Mouse (Mus musculus): ENCODE measurements at regions not wholly inside any gene's neighbourhood (a gene's known extent, or its start where the extent isn't known, plus 50 kb on each side); places are given as distances from the start of the nearest gene placed in this dataset.
"Not testable (repeated sequence)": the region's sequence is repeated elsewhere in the genome, so short reads cannot be mapped to it uniquely, and the experiment has no call there.

DNA sequence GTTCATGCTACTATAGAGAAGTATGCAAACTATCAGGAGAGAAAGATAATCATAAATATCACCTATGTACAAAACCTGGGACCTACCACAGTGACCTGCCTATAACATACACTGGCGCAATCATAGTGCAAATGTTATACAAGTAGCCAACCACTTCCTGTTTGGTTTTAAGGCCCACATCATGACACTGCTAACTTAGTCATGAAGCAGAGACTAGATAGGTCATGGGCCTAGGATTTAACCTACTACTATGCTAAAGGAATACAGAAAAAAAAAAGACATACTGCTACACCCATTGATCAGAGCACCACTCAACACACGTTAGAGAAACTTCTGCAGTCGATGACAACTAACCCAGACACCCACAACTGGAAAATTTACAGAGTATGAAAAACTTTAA lies 498.6 kb upstream of the Acvr2a start:
- no peak for DNase-seq (ENCODE audit: low spot score)

DNA sequence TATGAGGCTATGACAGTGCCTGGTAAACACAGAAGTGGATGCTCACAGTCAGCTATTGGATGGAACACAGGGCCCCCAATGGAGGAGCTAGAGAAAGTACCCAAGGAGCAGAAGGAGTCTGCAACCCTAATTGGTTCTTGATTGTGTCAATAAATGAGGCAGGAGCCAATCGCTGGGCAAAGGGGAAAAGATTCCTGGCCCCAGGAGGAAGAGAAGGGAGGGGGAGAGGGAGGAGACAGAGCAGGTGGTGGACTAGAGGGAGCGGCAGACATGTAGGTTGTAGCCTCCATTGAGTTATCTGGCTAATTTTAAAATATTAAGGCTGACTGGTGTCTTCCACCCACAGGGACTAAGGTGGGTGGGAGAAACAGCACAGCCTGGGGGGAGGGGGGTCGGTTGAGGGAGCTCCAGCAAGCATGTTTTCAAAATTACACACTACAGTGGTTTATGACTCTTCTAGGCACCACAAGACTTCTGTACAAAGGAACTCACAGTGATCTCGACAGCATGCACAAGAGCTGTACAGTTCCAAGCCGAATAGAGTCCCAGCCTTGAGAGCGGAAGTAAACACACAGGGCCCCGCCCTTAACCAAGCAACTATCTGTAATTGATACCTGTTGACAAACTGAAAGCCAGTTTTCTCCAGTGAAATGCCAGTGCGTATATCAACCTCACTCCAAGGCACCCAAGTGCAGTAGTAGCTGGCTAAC lies 497.6 kb upstream of the Acvr2a start:
- DNase-seq (ENCODE audit: low spot score), result no peak

DNA sequence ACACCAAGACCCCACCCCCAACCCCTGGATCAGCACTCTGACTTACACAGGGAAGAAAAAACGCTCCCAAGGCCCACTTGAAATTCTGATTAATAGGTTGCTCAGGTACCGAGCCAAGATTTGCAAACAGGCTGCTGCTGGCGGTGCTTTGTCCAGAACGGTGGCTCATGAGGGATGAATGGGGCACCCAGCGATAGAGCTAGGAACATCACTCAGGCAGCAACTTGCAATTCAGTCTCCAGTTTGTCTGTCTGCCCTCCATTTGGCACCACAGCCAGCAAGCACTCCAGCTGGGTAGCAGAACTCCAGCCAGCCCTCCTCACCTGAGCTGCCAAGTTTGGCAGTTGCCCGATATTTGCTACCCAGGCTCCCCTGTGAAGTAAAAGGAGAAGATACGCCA lies 496.1 kb upstream of the Acvr2a start:
- DNase-seq (ENCODE audit: low spot score), result no peak

DNA sequence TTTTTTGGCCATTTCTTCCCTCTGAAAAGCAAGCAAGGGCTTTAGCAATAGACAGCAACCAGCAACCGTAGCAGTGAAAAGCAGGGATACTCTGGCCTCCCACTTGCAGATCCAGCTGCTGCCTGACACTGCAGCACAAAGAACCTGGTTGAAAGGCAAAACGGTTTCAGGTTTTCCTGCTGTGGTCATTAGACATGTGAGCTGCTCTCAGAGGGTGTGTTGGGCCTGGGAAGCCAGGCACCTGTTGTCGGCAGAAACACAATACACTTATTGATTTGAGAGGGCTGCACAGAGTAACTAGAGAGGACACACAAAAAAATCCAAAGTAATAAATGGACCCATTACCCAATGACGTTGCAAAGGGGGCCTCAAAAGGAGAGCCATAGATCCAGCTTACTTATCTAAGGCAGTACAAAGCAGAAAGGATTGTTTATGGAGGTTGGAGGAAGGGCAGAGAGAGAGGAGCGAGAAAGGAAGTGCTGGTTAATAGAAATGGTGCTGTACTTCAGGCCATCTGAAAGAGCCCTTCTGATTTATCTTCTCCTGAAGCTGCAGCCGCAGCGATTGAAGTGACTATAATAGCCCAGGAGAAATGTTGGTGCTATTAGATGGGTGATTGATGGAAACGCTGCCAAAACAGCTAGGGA lies 495.4 kb upstream of the Acvr2a start:
- no peak for DNase-seq (ENCODE audit: low spot score)

DNA sequence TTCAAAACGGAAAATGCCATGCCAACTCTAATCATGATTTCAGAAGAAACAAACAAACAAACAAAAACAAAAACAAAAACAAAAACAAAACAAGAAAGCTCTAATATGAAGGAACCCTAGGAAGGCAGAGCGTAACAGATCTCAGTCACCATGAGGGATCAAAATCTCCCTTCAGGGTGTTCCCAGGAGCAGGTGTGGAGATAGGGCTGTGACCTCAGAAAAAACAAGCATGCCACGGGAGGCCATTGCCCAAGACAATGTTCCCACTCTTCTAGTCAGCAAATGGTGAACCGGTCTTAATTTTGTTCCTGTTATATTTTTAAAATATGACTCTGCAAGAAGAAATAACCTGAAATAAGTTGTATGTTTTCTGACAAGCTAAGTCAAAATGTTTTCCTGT lies 492.4 kb upstream of the Acvr2a start:
- DNase-seq (ENCODE audit: low spot score), result no peak

DNA sequence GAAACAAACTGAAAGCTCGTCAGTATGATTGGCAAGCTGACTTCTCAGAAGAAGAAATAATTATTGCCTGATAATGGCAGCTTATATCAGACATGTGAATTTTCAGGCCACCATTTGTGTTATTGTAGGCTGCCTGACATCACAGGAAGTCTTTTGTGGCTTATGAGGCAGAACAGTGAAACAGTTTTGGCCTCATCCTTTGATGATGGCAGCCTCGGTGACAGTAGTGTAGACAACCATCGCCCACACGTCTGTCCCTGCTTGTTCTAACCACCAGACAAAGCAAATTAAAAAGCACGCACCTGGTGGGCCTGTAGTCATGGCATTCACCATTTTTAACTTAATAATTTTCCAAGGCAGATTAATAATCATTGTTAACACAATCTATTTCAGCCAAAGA lies 491.6 kb upstream of the Acvr2a start:
- no peak for DNase-seq (ENCODE audit: low spot score)

DNA sequence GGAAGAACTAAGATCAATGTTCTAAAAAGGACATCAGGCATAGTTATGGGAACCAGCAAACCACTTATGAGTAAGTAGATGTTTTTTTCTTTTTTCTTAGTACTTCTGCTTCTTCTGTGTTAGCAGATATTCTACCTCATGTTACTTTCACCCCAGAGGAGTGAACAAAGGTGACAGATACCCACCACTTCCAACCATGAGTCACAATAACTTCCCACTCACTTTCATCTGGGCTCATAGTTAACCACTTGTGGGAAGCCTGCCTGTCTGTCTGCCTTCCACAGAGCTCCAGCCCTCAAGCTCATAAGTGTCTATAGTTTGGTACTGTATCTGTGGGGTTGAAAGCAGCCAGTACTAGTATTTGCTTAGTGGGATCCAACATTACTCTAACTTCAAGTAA lies 485.7 kb upstream of the Acvr2a start:
- no peak for DNase-seq (ENCODE audit: low spot score)

DNA sequence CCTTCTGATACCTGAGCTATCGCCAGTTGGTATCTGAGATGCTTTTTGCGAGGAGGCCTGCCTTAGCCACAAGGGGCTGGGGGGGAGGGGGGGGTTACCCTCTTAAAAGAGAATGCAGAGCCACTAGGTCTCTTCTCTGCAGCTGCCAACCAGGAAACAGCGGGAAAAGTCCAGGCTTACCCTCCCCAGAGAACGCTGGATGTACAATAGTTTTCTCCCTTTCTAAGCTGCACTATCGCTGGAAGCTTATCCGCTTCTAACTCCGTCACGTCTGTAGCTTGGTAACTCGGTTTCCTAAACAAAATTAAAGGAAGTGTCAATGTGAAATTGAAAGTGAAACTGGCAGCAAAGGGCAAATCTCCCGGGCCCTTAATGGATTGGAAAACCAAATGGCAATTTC lies 481.1 kb upstream of the Acvr2a start:
- DNase-seq (ENCODE audit: low spot score), result peak; percentile 76

DNA sequence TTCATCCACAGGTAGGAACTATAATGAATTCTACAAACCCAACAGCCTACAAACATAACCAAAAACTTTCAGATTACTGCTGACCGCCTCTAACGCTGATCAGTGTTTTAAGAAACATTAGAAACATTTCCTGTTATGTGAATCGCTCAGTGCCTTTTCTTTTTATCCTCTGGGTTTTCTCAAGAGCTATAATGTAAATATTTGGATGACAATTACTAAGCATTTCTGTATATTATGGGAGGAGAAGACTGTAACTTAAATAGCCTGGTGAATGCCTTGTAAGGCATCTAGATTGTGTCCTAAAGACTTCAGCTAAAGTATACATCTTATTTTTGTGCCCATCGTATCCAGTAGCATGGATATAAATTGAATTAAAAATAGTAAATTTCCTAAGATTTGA lies 465.9 kb upstream of the Acvr2a start:
- DNase-seq (ENCODE audit: low spot score), result no peak

DNA sequence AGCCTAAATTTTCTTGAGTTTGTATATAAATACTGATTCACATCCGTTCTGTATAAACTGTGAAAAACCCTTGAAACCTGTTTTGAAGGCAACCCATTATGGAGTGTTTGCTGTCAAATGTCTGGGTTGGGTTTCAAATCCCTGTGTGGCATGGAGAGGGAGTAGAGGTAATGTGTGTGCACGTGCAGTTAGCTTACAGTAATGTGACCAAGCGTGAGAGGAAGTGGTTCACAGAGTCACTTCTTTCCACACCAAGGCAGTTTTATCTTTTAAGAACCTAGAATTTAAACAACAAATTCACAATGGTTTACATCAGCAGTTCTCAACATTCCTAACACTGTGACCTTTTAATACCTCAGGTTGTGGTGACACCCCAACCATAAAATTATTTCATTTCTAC lies 464.1 kb upstream of the Acvr2a start:
- DNase-seq (ENCODE audit: low spot score), result no peak

DNA sequence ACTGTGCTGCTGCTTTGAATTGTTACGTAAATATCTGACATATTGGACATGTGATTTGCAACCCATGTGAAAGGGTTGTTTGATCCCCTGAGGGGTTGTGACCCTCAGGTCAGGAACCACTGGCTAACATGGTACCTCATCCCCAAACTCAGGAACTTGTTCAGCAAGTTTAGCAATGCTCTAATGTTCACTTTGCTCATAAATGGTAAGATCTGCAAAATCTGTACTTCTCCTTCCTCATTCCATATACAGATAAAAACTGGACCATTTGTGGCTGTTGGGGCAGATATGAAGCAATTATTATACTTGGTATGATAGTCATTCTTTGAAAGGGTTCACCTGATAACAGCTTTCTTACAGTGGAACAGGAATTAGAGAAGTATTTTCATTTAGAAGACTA lies 463.7 kb upstream of the Acvr2a start:
- no peak for DNase-seq (ENCODE audit: low spot score)

DNA sequence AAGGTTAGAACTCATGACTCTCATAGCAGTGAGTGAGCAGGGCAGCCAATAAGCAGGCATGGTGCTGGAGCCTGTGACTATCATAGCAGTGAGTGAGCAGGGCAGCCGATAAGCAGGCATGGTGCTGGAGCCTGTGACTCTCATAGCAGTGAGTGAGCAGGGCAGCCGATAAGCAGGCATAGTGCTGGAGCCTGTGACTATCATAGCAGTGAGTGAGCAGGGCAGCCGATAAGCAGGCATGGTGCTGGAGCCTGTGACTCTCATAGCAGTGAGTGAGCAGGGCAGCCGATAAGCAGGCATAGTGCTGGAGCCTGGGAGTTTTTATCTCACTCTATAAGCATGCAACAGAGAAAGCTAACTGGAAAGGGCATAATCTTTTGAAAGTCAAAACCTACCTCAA lies 442.3 kb upstream of the Acvr2a start:
- not testable (repeated sequence) for DNase-seq (ENCODE audit: low spot score)

DNA sequence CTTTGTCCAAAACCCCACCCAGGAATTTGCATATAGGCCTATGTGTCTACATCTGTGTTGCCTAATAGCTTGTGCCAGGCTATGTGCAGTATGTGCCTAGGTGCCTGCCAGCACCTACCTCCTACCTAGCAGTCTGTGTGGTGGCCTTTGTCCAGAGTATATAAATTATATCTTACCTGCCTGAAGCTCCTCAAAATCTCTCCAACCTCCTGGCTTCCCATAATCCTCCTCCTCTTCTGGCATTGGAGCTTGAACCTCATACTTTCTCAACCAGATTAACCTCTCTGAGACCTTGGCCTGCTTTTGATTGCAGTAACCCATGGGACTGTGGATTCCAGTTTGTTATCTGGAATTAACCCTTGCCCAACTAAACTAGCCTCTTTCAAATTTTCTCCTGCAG lies 440.8 kb upstream of the Acvr2a start:
- DNase-seq (ENCODE audit: low spot score), result no peak

DNA sequence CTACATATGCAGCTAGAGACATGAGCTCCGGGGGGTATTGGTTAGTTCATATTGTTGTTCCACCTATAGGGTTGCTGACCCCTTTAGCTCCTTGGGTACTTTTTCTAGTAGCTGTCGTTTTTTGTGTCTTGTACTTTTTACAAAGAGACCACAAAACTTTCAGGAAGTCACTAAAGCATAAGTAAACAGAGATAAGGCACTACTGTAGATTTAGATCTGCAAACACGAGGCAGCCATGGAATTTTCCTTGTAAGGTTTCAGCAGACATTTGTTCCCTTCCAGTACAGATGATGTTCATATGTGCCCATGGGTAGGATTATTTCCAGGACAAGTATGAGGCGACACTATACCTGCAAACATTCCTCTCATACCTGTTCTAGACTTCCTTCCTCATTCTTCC lies 439.6 kb upstream of the Acvr2a start:
- no peak for DNase-seq (ENCODE audit: low spot score)

DNA sequence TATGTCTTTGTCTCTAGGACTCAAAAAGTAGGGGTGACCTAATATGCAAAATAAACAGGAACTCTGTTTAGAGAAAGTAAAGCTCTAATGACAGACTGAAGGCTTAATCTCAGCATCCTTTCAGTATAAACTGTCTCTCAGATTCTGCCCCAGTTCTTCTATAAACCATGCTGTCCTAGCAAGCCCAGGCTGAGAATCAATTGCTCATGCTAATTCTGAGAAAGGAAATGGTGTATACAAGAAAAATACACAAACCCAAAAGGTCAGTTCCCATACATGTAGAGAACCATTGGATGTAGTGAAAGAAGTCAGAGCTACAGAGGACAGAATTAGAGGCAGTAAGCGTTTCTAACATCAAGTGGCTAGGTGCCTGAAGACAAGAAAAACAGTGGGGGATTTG lies 435.7 kb upstream of the Acvr2a start:
- no peak for DNase-seq (ENCODE audit: low spot score)

DNA sequence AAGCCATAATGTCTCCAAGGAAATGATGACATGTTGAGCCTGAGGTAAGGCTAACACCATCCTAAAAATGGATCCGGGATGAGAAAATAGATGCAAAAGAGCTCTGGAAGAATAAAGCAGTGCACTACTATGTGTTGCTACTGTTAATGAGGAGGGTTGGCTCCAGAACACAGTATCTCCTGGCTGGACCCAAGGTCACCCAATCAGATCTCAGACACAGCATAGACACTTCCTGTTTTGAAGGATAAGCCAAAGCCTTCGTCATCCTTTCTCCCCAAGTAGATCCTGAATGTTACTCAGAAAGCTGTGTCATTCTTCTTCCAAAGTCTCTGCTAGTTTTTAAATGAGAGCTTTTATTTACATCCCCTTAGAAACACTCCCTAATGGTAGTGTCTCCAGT lies 435.2 kb upstream of the Acvr2a start:
- no peak for DNase-seq (ENCODE audit: low spot score)

DNA sequence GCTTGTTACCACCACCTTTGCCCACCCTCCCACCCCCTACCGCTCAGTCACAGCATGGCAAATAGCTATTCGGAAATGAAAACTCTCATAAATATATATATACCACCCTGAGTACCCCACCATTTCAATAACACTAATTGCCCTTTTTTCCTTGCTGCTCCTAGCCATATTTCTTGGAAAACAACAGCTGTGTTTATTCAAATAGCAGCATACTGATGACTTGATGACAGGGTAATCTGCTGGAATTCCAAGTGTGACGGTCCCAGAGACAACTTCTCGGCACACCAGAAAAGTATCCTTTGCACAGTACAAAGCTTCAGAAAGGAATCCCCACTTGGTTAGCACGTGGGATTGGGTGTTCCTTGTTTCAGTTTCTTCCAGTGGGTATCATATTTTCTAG lies 433.8 kb upstream of the Acvr2a start:
- peak; percentile 31 for DNase-seq (ENCODE audit: low spot score)

DNA sequence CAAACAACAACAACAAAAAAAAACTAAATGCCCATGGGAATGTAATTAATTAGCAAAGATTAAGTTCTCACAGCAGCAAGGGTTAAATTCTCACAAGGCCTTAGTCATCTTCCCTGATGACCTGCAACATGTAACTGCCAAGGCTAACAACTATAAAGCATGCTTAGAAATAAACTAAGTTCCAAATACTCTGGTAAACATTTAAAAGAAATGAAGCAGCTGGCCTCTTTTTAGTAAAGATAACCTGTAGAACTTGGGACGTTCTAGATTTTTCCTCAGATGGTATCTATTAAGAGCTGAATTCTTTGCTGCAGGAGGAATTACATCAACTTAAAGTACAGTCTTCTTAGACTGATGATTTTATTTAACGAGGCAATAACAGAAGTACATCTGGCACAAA lies 433.1 kb upstream of the Acvr2a start:
- no peak for DNase-seq (ENCODE audit: low spot score)

DNA sequence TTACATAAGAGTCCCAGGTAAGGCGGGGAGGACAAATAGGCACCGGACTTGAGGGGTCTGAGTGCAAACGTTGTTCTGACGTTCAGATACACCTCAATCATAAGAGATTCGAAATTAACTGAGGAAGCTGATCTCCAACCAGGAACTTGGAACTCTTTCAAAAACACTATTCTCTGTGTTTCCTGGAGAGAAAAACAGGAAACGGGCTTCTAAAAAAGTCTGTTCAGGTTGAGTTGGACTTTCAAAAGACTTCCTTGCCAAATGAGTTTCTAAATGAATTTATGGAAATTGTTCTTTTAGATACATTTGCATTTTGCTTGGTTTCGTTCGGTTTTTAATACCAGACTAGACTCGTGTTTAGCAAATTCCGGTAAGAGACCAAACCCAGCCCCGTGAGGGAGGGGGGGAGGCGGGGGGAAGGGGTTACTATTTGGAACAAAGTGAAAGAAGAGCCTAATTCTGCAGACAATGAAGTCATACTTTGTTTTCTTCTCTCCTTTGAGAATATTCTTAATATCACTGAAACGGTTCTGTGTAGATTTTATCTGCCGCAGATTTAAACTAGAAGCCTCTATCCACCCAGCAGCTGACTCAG lies 432.3 kb upstream of the Acvr2a start:
- peak; percentile 73 for DNase-seq (ENCODE audit: low spot score)

DNA sequence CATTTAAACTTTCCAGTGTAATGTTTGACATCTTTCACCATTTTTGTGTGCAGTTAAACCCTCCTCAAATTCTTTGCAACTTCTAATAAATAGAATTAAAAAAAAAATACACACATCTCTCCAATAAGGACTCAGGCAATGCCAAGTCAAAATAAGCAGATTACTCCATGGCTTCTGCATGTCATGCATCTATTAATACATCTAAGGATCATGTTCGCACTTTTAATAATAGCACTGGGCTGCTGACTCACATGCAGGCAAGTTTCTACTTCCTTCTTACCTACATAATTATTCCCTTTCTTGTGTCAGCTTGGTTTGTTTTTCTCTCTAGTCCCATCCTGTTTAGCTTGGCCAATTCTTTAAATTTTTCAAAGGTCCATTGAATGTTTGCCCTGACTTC lies 415.4 kb upstream of the Acvr2a start:
- no peak for DNase-seq (ENCODE audit: low spot score)

DNA sequence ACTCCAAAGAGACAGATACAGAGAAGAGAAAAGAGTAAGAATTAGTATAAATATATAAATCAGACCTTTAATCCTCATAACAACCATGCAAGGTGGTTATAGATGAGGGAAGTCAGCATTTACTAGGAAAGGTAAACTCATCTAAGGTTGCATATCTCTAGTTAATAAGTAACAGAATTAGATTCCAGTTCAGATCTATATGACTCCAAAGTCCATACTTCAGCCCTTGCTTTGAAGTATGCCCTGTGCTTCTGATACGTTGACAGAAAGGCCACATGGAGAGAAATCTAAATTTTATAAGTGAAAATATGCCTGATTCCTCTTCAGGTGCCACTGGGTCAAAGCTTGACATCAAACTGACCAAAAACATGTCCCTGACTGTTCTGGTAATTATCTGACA lies 414.7 kb upstream of the Acvr2a start:
- DNase-seq (ENCODE audit: low spot score), result no peak

DNA sequence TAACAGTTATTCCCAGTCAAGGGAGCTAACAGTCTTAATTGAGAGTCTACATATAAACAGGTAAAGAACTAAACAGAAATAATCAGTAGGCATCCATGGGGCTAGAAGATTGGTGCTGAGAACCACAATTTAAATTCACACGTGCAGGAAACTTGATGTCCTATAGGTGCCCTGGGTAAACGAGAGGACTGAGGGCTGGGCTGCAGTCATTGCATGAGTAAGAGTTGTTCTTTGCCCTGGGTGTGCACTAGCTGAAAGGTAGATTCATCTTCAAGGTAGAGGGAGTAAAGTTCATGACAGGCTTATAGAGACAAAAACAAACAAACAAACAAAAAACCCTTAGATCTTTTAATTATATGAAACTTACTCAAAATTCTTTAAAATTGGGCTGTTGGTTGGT lies 411.1 kb upstream of the Acvr2a start:
- DNase-seq (ENCODE audit: low spot score), result no peak

DNA sequence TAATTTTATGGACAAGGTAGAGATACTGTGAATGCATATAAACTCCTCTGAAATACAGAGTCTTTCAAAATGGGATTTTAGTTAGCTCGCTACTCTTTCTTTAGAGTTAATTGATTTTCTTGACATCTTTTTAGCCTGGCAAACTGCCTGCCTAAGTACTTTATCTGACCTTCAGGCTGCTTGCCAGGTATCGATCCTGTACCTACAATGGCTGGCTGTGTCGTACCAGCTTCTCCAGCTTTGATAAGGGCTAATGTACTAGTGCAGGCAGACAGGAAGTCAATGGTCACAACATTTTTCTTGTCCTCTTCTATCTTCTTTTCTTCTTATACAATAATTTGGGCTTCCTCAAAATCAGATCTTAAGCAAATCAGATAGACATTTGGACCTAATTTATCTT lies 409.4 kb upstream of the Acvr2a start:
- no peak for DNase-seq (ENCODE audit: low spot score)

DNA sequence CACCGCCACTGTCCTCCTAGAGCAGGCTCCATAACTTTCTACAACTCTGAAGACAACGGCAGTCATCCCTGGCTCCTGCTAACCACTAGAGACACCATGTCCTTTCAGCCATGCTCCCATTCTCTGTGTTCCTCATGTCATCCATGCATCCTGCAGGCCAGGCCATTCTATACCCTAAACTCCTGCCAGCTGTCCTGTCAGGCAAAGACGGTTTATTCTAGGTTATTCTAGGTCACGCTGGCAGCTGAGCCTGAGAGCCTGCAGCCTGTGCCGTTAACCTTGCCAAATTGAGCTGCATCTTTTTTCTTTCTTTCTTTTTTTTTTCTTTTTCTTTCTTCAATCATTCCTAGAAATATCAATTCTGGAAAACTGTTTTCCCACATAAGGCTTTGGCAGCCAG lies 406.0 kb upstream of the Acvr2a start:
- no peak for DNase-seq (ENCODE audit: low spot score)

All from heart, adult 8-10 months (tissue).